Mouse (Mus musculus): ENCODE results near the gene Atg2b. TPM values are rescaled to one million over a fixed set of nuclear protein-coding genes. Genes with fewer than 3 reads are reported as not detected.

The Atg2b gene
- polyA plus RNA-seq, 1 experiment, result 20.0 TPM

GRCm38 (mm10) chr12:105695848-105696247 is 10.8 kb upstream of the Atg2b start:
- no peaks in the 10 kb centered on the region for H3K36me3 ChIP-seq (ENCODE audit: control insufficient read depth, insufficient read depth)
- TF ChIP-seq USF1 (IDR thresholded peaks at IDR 0.05; ENCODE audit: low read depth) (no peak), SRF (IDR thresholded peaks at IDR 0.05; ENCODE audit: control insufficient read depth, insufficient read length, low read depth) (no peak), POLR2A (IDR thresholded peaks at IDR 0.05; ENCODE audit: insufficient read length, low read depth) (no peak), E2F4 (IDR thresholded peaks at IDR 0.05; ENCODE audit: insufficient read depth) (no peak), CEBPB (IDR thresholded peaks at IDR 0.05; ENCODE audit: insufficient read depth, poor library complexity, severe bottlenecking) (no peak), REST (IDR thresholded peaks at IDR 0.05; ENCODE audit: insufficient read depth, insufficient read length) (no peak), MAX (IDR thresholded peaks at IDR 0.05; ENCODE audit: low read depth) (no peak), POLR2AphosphoS2 (IDR thresholded peaks at IDR 0.05; ENCODE audit: insufficient read length, low read depth) (no peak), MYOD1 (IDR thresholded peaks at IDR 0.05; ENCODE audit: control insufficient read depth in 1 of 3, insufficient read length in 2 of 3, low read depth in 2 of 3) (no peak), TCF3 (IDR thresholded peaks at IDR 0.05; ENCODE audit: insufficient read length, low read depth) (no peak), TCF12 (IDR thresholded peaks at IDR 0.05; ENCODE audit: insufficient read depth, poor library complexity, severe bottlenecking) (no peak), MYOG (IDR thresholded peaks at IDR 0.05; ENCODE audit: control insufficient read depth in 1 of 3, insufficient read depth in 1 of 3, insufficient read length in 2 of 3, low read depth in 2 of 3) (no peak)

GRCm38 (mm10) chr12:105694021-105694420 is 9.0 kb upstream of the Atg2b start:
- Histone ChIP-seq H3K79me2 (ENCODE audit: control insufficient read depth, insufficient read depth) (peaks cover 3% of the 10 kb centered on the region), H3ac (ENCODE audit: control insufficient read depth, insufficient read length) (no peak overlapping the region), H3K4me3 (no peak overlapping the region), H3K36me3 (ENCODE audit: control insufficient read depth, insufficient read depth) (no peaks in the 10 kb centered on the region), H3K4me2 (ENCODE audit: low read depth) (no peak overlapping the region), H3K27me3 (ENCODE audit: control insufficient read depth, insufficient read depth, insufficient read length) (no peaks in the 10 kb centered on the region)
- TF ChIP-seq MYOD1 (IDR thresholded peaks at IDR 0.05; ENCODE audit: control insufficient read depth in 1 of 3, insufficient read length in 2 of 3, low read depth in 2 of 3) (no peak), MAX (IDR thresholded peaks at IDR 0.05; ENCODE audit: low read depth) (no peak), TCF3 (IDR thresholded peaks at IDR 0.05; ENCODE audit: insufficient read length, low read depth) (no peak), E2F4 (IDR thresholded peaks at IDR 0.05; ENCODE audit: insufficient read depth) (no peak), CEBPB (IDR thresholded peaks at IDR 0.05; ENCODE audit: insufficient read depth, poor library complexity, severe bottlenecking) (no peak), TCF12 (IDR thresholded peaks at IDR 0.05; ENCODE audit: insufficient read depth, poor library complexity, severe bottlenecking) (no peak), POLR2AphosphoS2 (IDR thresholded peaks at IDR 0.05; ENCODE audit: insufficient read length, low read depth) (no peak), REST (IDR thresholded peaks at IDR 0.05; ENCODE audit: insufficient read depth, insufficient read length) (no peak), POLR2A (IDR thresholded peaks at IDR 0.05; ENCODE audit: insufficient read length, low read depth) (no peak), MYOG (IDR thresholded peaks at IDR 0.05; ENCODE audit: control insufficient read depth in 1 of 3, insufficient read depth in 1 of 3, insufficient read length in 2 of 3, low read depth in 2 of 3) (no peak), USF1 (IDR thresholded peaks at IDR 0.05; ENCODE audit: low read depth) (no peak), SRF (IDR thresholded peaks at IDR 0.05; ENCODE audit: control insufficient read depth, insufficient read length, low read depth) (no peak)

More at GRCm38 (mm10) chr12:105695848-105696247, 10.8 kb upstream of the Atg2b start:
- Histone ChIP-seq H3K4me2 (ENCODE audit: low read depth) (no peak overlapping the region), H3ac (ENCODE audit: control insufficient read depth, insufficient read length) (no peak overlapping the region), H3K27me3 (ENCODE audit: control insufficient read depth, insufficient read depth, insufficient read length) (no peaks in the 10 kb centered on the region), H3K79me2 (ENCODE audit: control insufficient read depth, insufficient read depth) (peaks cover 3% of the 10 kb centered on the region), H3K4me3 (no peak overlapping the region)

GRCm38 (mm10) chr12:105689435-105689834 is 4.4 kb upstream of the Atg2b start:
- Histone ChIP-seq H3K4me2 (ENCODE audit: low read depth) (no peak overlapping the region), H3K4me3 (no peak overlapping the region), H3K36me3 (ENCODE audit: control insufficient read depth, insufficient read depth) (no peaks in the 10 kb centered on the region), H3K27me3 (ENCODE audit: control insufficient read depth, insufficient read depth, insufficient read length) (no peaks in the 10 kb centered on the region), H3K79me2 (ENCODE audit: control insufficient read depth, insufficient read depth) (peaks cover 28% of the 10 kb centered on the region), H3ac (ENCODE audit: control insufficient read depth, insufficient read length) (no peak overlapping the region)
- TF ChIP-seq POLR2A (IDR thresholded peaks at IDR 0.05; ENCODE audit: insufficient read length, low read depth) (no peak), MAX (IDR thresholded peaks at IDR 0.05; ENCODE audit: low read depth) (no peak), MYOD1 (IDR thresholded peaks at IDR 0.05; ENCODE audit: control insufficient read depth in 1 of 3, insufficient read length in 2 of 3, low read depth in 2 of 3) (no peak), USF1 (IDR thresholded peaks at IDR 0.05; ENCODE audit: low read depth) (no peak), TCF12 (IDR thresholded peaks at IDR 0.05; ENCODE audit: insufficient read depth, poor library complexity, severe bottlenecking) (no peak)

- Histone ChIP-seq H3K27me3 (ENCODE audit: control insufficient read depth, insufficient read depth, insufficient read length) (no peaks in the 10 kb centered on the region), H3K4me3 (no peak overlapping the region), H3K4me2 (ENCODE audit: low read depth) (no peak overlapping the region), H3K79me2 (ENCODE audit: control insufficient read depth, insufficient read depth) (peaks cover 37% of the 10 kb centered on the region), H3ac (ENCODE audit: control insufficient read depth, insufficient read length) (no peak overlapping the region), H3K36me3 (ENCODE audit: control insufficient read depth, insufficient read depth) (no peaks in the 10 kb centered on the region)
- TF ChIP-seq MYOG (IDR thresholded peaks at IDR 0.05; ENCODE audit: control insufficient read depth in 1 of 3, insufficient read depth in 1 of 3, insufficient read length in 2 of 3, low read depth in 2 of 3), result no peak
- TF ChIP-seq MYOD1 (IDR thresholded peaks at IDR 0.05; ENCODE audit: control insufficient read depth in 1 of 3, insufficient read length in 2 of 3, low read depth in 2 of 3), result no peak
- TF ChIP-seq USF1 (IDR thresholded peaks at IDR 0.05; ENCODE audit: low read depth), result no peak
- no peak for TF ChIP-seq TCF12 (IDR thresholded peaks at IDR 0.05; ENCODE audit: insufficient read depth, poor library complexity, severe bottlenecking)
- TF ChIP-seq E2F4 (IDR thresholded peaks at IDR 0.05; ENCODE audit: insufficient read depth), result no peak
- TF ChIP-seq SRF (IDR thresholded peaks at IDR 0.05; ENCODE audit: control insufficient read depth, insufficient read length, low read depth), result no peak
- no peak for TF ChIP-seq POLR2AphosphoS2 (IDR thresholded peaks at IDR 0.05; ENCODE audit: insufficient read length, low read depth)
- TF ChIP-seq TCF3 (IDR thresholded peaks at IDR 0.05; ENCODE audit: insufficient read length, low read depth), result no peak
- no peak for TF ChIP-seq POLR2A (IDR thresholded peaks at IDR 0.05; ENCODE audit: insufficient read length, low read depth)
- TF ChIP-seq REST (IDR thresholded peaks at IDR 0.05; ENCODE audit: insufficient read depth, insufficient read length), result no peak
- no peak for TF ChIP-seq CEBPB (IDR thresholded peaks at IDR 0.05; ENCODE audit: insufficient read depth, poor library complexity, severe bottlenecking)
- TF ChIP-seq MAX (IDR thresholded peaks at IDR 0.05; ENCODE audit: low read depth), result no peak
Measured at GRCm38 (mm10) chr12:105688546-105688945, 3.5 kb upstream of the Atg2b start.

- H3K4me2 ChIP-seq (ENCODE audit: low read depth), result no peak overlapping the region
- H3K36me3 ChIP-seq (ENCODE audit: control insufficient read depth, insufficient read depth), result no peaks in the 10 kb centered on the region
- no peak overlapping the region for H3ac ChIP-seq (ENCODE audit: control insufficient read depth, insufficient read length)
- no peaks in the 10 kb centered on the region for H3K27me3 ChIP-seq (ENCODE audit: control insufficient read depth, insufficient read depth, insufficient read length)
- TF ChIP-seq TCF12 (IDR thresholded peaks at IDR 0.05; ENCODE audit: insufficient read depth, poor library complexity, severe bottlenecking), result no peak
- TF ChIP-seq SRF (IDR thresholded peaks at IDR 0.05; ENCODE audit: control insufficient read depth, insufficient read length, low read depth), result no peak
- no peak for TF ChIP-seq TCF3 (IDR thresholded peaks at IDR 0.05; ENCODE audit: insufficient read length, low read depth)
- no peak for TF ChIP-seq MYOD1 (IDR thresholded peaks at IDR 0.05; ENCODE audit: control insufficient read depth in 1 of 3, insufficient read length in 2 of 3, low read depth in 2 of 3)
- TF ChIP-seq POLR2A (IDR thresholded peaks at IDR 0.05; ENCODE audit: insufficient read length, low read depth), result no peak
- TF ChIP-seq E2F4 (IDR thresholded peaks at IDR 0.05; ENCODE audit: insufficient read depth), result no peak
- no peak for TF ChIP-seq CEBPB (IDR thresholded peaks at IDR 0.05; ENCODE audit: insufficient read depth, poor library complexity, severe bottlenecking)
- TF ChIP-seq MYOG (IDR thresholded peaks at IDR 0.05; ENCODE audit: control insufficient read depth in 1 of 3, insufficient read depth in 1 of 3, insufficient read length in 2 of 3, low read depth in 2 of 3), result no peak
- TF ChIP-seq REST (IDR thresholded peaks at IDR 0.05; ENCODE audit: insufficient read depth, insufficient read length), result no peak
- no peak for TF ChIP-seq USF1 (IDR thresholded peaks at IDR 0.05; ENCODE audit: low read depth)
- TF ChIP-seq MAX (IDR thresholded peaks at IDR 0.05; ENCODE audit: low read depth), result no peak
- H3K4me3 ChIP-seq, result no peak overlapping the region
- H3K79me2 ChIP-seq (ENCODE audit: control insufficient read depth, insufficient read depth), result peaks cover 48% of the 10 kb centered on the region
Measured at GRCm38 (mm10) chr12:105687416-105687815, 2.4 kb upstream of the Atg2b start.
